Mouse (Mus musculus): ENCODE measurements at regions not wholly inside any gene's neighbourhood (a gene's known extent, or its start where the extent isn't known, plus 50 kb on each side); places are given as distances from the start of the nearest gene placed in this dataset.

- Histone ChIP-seq H3K27ac (ENCODE audit: low read depth, low read length) (no peak overlapping the region), H3K9me3 (ENCODE audit: control insufficient read depth, low read length) (no peaks in the 10 kb centered on the region), H3K4me3 (ENCODE audit: low read depth, low read length) (no peak overlapping the region), H3K27me3 (ENCODE audit: control insufficient read depth, insufficient read depth, low read length) (no peaks in the 10 kb centered on the region), H3K36me3 (ENCODE audit: control insufficient read depth, insufficient read depth, low read length) (no peaks in the 10 kb centered on the region), H3K4me1 (replicated peaks; ENCODE audit: control insufficient read depth, insufficient read depth, low read length) (no peaks in the 10 kb centered on the region), H3K9ac (ENCODE audit: low read length) (no peak overlapping the region), H3K4me2 (ENCODE audit: low read depth, low read length, severe bottlenecking) (no peak overlapping the region)
- no peak for ATAC-seq (replicated peaks; ENCODE audit: low FRiP score)
- DNase-seq (ENCODE audit: low spot score): no peak
- WGBS: 57% methylated on average over 10 of the region's 10 CpGs
These were observed 110.8 kb downstream of the Erv3 start for GRCm38 (mm10) chr2:131748791-131749190.

GRCm38 (mm10) chr2:131747707-131748106, 111.8 kb downstream of the Erv3 start:
- Histone ChIP-seq H3K27ac (ENCODE audit: low read depth, low read length) (no peak overlapping the region), H3K36me3 (ENCODE audit: control insufficient read depth, insufficient read depth, low read length) (no peaks in the 10 kb centered on the region), H3K27me3 (ENCODE audit: control insufficient read depth, insufficient read depth, low read length) (no peaks in the 10 kb centered on the region), H3K4me2 (ENCODE audit: low read depth, low read length, severe bottlenecking) (no peak overlapping the region), H3K4me1 (replicated peaks; ENCODE audit: control insufficient read depth, insufficient read depth, low read length) (no peaks in the 10 kb centered on the region), H3K9ac (ENCODE audit: low read length) (no peak overlapping the region), H3K9me3 (ENCODE audit: control insufficient read depth, low read length) (no peaks in the 10 kb centered on the region), H3K4me3 (ENCODE audit: low read depth, low read length) (no peak overlapping the region)
- ATAC-seq (replicated peaks; ENCODE audit: low FRiP score) (no peak), DNase-seq (ENCODE audit: low spot score) (no peak)
- 80% methylated on average over 4 of the region's 4 CpGs for WGBS

- H3K4me1 ChIP-seq (replicated peaks; ENCODE audit: control insufficient read depth, insufficient read depth, low read length): no peaks in the 10 kb centered on the region
- H3K27me3 ChIP-seq (ENCODE audit: control insufficient read depth, insufficient read depth, low read length): no peaks in the 10 kb centered on the region
- no peak overlapping the region for H3K9ac ChIP-seq (ENCODE audit: low read length)
- no peak overlapping the region for H3K4me3 ChIP-seq (ENCODE audit: low read depth, low read length)
- H3K36me3 ChIP-seq (ENCODE audit: control insufficient read depth, insufficient read depth, low read length): no peaks in the 10 kb centered on the region
- DNase-seq (ENCODE audit: low spot score) (no peak), ATAC-seq (replicated peaks; ENCODE audit: low FRiP score) (no peak)
- 89% methylated on average over 5 of the region's 5 CpGs for WGBS
- no peak overlapping the region for H3K4me2 ChIP-seq (ENCODE audit: low read depth, low read length, severe bottlenecking)
- H3K27ac ChIP-seq (ENCODE audit: low read depth, low read length): no peak overlapping the region
- H3K9me3 ChIP-seq (ENCODE audit: control insufficient read depth, low read length): no peaks in the 10 kb centered on the region
These were observed 114.1 kb downstream of the Erv3 start for GRCm38 (mm10) chr2:131745381-131745895.

GRCm38 (mm10) chr2:131744957-131745356, 114.6 kb downstream of the Erv3 start:
- Histone ChIP-seq H3K27me3 (ENCODE audit: control insufficient read depth, insufficient read depth, low read length) (no peaks in the 10 kb centered on the region), H3K9me3 (ENCODE audit: control insufficient read depth, low read length) (no peaks in the 10 kb centered on the region), H3K4me1 (replicated peaks; ENCODE audit: control insufficient read depth, insufficient read depth, low read length) (no peaks in the 10 kb centered on the region), H3K4me3 (ENCODE audit: low read depth, low read length) (no peak overlapping the region), H3K27ac (ENCODE audit: low read depth, low read length) (no peak overlapping the region), H3K9ac (ENCODE audit: low read length) (no peak overlapping the region), H3K36me3 (ENCODE audit: control insufficient read depth, insufficient read depth, low read length) (no peaks in the 10 kb centered on the region), H3K4me2 (ENCODE audit: low read depth, low read length, severe bottlenecking) (no peak overlapping the region)
- WGBS: 86% methylated on average over 9 of the region's 9 CpGs
- DNase-seq (ENCODE audit: low spot score) (no peak), ATAC-seq (replicated peaks; ENCODE audit: low FRiP score) (no peak)

GRCm38 (mm10) chr2:131740456-131740855, 119.1 kb downstream of the Erv3 start:
- H3K4me2 ChIP-seq (ENCODE audit: low read depth, low read length, severe bottlenecking): no peak overlapping the region
- no peak for DNase-seq (ENCODE audit: low spot score)
- no peaks in the 10 kb centered on the region for H3K27me3 ChIP-seq (ENCODE audit: control insufficient read depth, insufficient read depth, low read length)
- no peaks in the 10 kb centered on the region for H3K4me1 ChIP-seq (replicated peaks; ENCODE audit: control insufficient read depth, insufficient read depth, low read length)
- no peak overlapping the region for H3K9ac ChIP-seq (ENCODE audit: low read length)
- H3K27ac ChIP-seq (ENCODE audit: low read depth, low read length): no peak overlapping the region
- ATAC-seq (replicated peaks; ENCODE audit: low FRiP score): no peak
- H3K4me3 ChIP-seq (ENCODE audit: low read depth, low read length): no peak overlapping the region
- H3K9me3 ChIP-seq (ENCODE audit: control insufficient read depth, low read length): no peaks in the 10 kb centered on the region
- WGBS: 89% methylated on average over 5 of the region's 5 CpGs
- H3K36me3 ChIP-seq (ENCODE audit: control insufficient read depth, insufficient read depth, low read length): no peaks in the 10 kb centered on the region

GRCm38 (mm10) chr2:131739022-131739421, 120.5 kb downstream of the Erv3 start:
- Histone ChIP-seq H3K4me2 (ENCODE audit: low read depth, low read length, severe bottlenecking) (no peak overlapping the region), H3K9me3 (ENCODE audit: control insufficient read depth, low read length) (no peaks in the 10 kb centered on the region), H3K4me1 (replicated peaks; ENCODE audit: control insufficient read depth, insufficient read depth, low read length) (no peaks in the 10 kb centered on the region), H3K36me3 (ENCODE audit: control insufficient read depth, insufficient read depth, low read length) (no peaks in the 10 kb centered on the region), H3K27me3 (ENCODE audit: control insufficient read depth, insufficient read depth, low read length) (no peaks in the 10 kb centered on the region), H3K4me3 (ENCODE audit: low read depth, low read length) (no peak overlapping the region), H3K27ac (ENCODE audit: low read depth, low read length) (no peak overlapping the region), H3K9ac (ENCODE audit: low read length) (no peak overlapping the region)
- no peak for DNase-seq (ENCODE audit: low spot score)
- ATAC-seq (replicated peaks; ENCODE audit: low FRiP score): no peak
- WGBS: 79% methylated on average over 4 of the region's 4 CpGs

- no peak overlapping the region for H3K27ac ChIP-seq (ENCODE audit: low read depth, low read length)
- no peak overlapping the region for H3K9ac ChIP-seq (ENCODE audit: low read length)
- H3K4me3 ChIP-seq (ENCODE audit: low read depth, low read length): no peak overlapping the region
- ATAC-seq (replicated peaks; ENCODE audit: low FRiP score) (no peak), DNase-seq (ENCODE audit: low spot score) (no peak)
- 95% methylated on average over 6 of the region's 6 CpGs for WGBS
- H3K9me3 ChIP-seq (ENCODE audit: control insufficient read depth, low read length): no peaks in the 10 kb centered on the region
- H3K36me3 ChIP-seq (ENCODE audit: control insufficient read depth, insufficient read depth, low read length): no peaks in the 10 kb centered on the region
- H3K27me3 ChIP-seq (ENCODE audit: control insufficient read depth, insufficient read depth, low read length): no peaks in the 10 kb centered on the region
- no peak overlapping the region for H3K4me2 ChIP-seq (ENCODE audit: low read depth, low read length, severe bottlenecking)
- H3K4me1 ChIP-seq (replicated peaks; ENCODE audit: control insufficient read depth, insufficient read depth, low read length): no peaks in the 10 kb centered on the region
These were observed 124.7 kb downstream of the Erv3 start for GRCm38 (mm10) chr2:131734740-131735378.

- no peaks in the 10 kb centered on the region for H3K27me3 ChIP-seq (ENCODE audit: control insufficient read depth, insufficient read depth, low read length)
- H3K4me1 ChIP-seq (replicated peaks; ENCODE audit: control insufficient read depth, insufficient read depth, low read length): no peaks in the 10 kb centered on the region
- 87% methylated on average over 3 of the region's 3 CpGs for WGBS
These were observed 133.0 kb downstream of the Erv3 start for GRCm38 (mm10) chr2:131726533-131726932.

More at GRCm38 (mm10) chr2:131726533-131726932, 133.0 kb downstream of the Erv3 start:
- H3K36me3 ChIP-seq (ENCODE audit: control insufficient read depth, insufficient read depth, low read length): no peaks in the 10 kb centered on the region
- peaks cover 12% of the 10 kb centered on the region; the same call in 1 of the 2 replicates for H3K9me3 ChIP-seq (ENCODE audit: control insufficient read depth, low read length)
- no peak overlapping the region for H3K27ac ChIP-seq (ENCODE audit: low read depth, low read length)
- no peak overlapping the region for H3K4me3 ChIP-seq (ENCODE audit: low read depth, low read length)
- no peak overlapping the region for H3K4me2 ChIP-seq (ENCODE audit: low read depth, low read length, severe bottlenecking)
- ATAC-seq (replicated peaks; ENCODE audit: low FRiP score) (no peak), DNase-seq (ENCODE audit: low spot score) (no peak)
- no peak overlapping the region for H3K9ac ChIP-seq (ENCODE audit: low read length)

Data from forebrain, embryonic 11.5 days (tissue).